8 mouse cellular contexts compared by ENCODE assay signal in the genomic region with DNA sequence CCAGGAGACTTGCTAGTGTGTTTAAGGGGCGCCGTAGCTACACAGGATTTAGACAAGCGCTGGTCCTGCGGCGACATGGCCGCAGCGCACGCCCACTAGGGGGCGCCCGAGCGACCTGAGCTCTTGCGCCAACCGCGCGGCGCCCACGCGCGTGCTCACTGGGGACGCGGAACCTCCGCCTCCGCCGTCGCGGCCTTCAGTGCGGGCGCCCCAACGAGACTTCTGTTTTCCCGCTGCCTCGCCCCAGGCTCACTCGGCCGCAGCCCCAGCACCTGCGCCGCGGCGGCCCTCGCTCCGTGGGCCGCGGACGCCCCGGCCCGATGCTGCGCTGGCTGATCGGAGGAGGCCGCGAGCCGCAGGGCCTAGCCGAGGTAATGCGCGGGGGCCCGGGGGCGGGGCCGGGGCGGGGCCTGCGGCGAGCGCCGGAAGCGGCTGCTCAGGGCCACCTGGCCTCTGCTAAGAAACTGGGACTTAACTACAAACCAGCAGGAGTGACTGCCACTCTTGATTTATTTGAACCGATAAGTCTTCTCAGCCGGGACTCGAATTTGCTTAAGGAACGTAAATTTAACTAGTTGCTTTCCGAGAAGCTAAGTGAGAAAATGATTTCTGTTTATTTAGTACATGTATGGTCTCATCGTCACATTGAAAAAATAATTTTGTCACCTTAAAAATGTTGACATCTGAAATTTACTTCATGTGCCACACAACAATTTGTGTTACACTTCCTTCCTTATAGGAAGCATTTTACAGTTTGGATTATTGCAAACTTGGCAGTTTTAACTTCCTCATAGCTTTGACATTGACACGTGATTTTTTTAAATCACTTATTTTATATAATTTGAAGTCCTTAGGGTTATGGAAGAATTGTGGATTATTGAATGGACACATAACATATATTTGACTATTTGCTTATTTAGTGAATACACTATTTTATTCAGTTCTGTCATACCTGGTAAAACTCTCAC. TPM values are rescaled to one million over a fixed set of nuclear protein-coding genes. Genes with fewer than 3 reads are reported as not detected.
DNase-seq lines count a peak whose midpoint lies in the region; ATAC-seq and TF ChIP-seq lines count a peak whose summit lies in the region.

Gene Wdr41, plus strand, starts transcription at position 126 of the 968 bp plus-strand sequence.

- peak within 1 kb of the TSS; percentile 65 for H3K4me2 ChIP-seq in heart, embryonic 12.5 days
- H3K4me2 ChIP-seq in kidney, postnatal 0 days (ENCODE audit: low read length), result peak within 1 kb of the TSS; percentile 50
- H3K4me2 ChIP-seq in liver, embryonic 11.5 days, result peak within 1 kb of the TSS; percentile 66
- peak within 1 kb of the TSS; percentile 40 for H3K4me2 ChIP-seq in stomach, embryonic 14.5 days (replicated peaks; ENCODE audit: low read depth, low read length)

- H3K4me3 ChIP-seq in heart, embryonic 12.5 days, result peak within 1 kb of the TSS; percentile 97
- peak within 1 kb of the TSS; percentile 76 for H3K4me3 ChIP-seq in kidney, postnatal 0 days (replicated peaks; ENCODE audit: low read depth, low read length)
- H3K4me3 ChIP-seq in liver, embryonic 11.5 days (ENCODE audit: low read depth, low read length), result peak within 1 kb of the TSS; percentile 67
- H3K4me3 ChIP-seq in stomach, embryonic 14.5 days (ENCODE audit: low read depth, low read length), result peak within 1 kb of the TSS; percentile 69

- H3K27ac ChIP-seq in heart, embryonic 12.5 days (ENCODE audit: poor library complexity, severe bottlenecking), result peak within 1 kb of the TSS; percentile 98
- peak within 1 kb of the TSS; percentile 96 for H3K27ac ChIP-seq in kidney, postnatal 0 days
- H3K27ac ChIP-seq in liver, embryonic 11.5 days (ENCODE audit: low read depth, low read length), result peak within 1 kb of the TSS; percentile 75
- H3K27ac ChIP-seq in stomach, embryonic 14.5 days (ENCODE audit: low read length), result peak within 1 kb of the TSS; percentile 98

- peaks cover 5% of the 10 kb centered on the region; the same call in 1 of the 2 replicates for H3K36me3 ChIP-seq in heart, embryonic 12.5 days
- H3K36me3 ChIP-seq in kidney, postnatal 0 days (ENCODE audit: insufficient read depth, low read length), result no peaks in the 10 kb centered on the region
- no peaks in the 10 kb centered on the region for H3K36me3 ChIP-seq in liver, embryonic 11.5 days (ENCODE audit: control insufficient read depth, insufficient read depth, low read length)
- peaks cover 8% of the 10 kb centered on the region; the same call in 1 of the 2 replicates for H3K36me3 ChIP-seq in stomach, embryonic 14.5 days (ENCODE audit: control insufficient read depth, insufficient read depth, low read length)

- WGBS in heart, embryonic 12.5 days, result 2% methylated on average over 68 of the region's 68 CpGs
- WGBS in kidney, postnatal 0 days, result under 1% methylated on average over 68 of the region's 68 CpGs
- 2% methylated on average over 68 of the region's 68 CpGs for WGBS in liver, embryonic 11.5 days
- WGBS in stomach, embryonic 14.5 days, result 2% methylated on average over 68 of the region's 68 CpGs

- ATAC-seq in erythroid progenitor cell, adult 5-6 weeks (replicated peaks; ENCODE audit: low FRiP score, poor library complexity, severe bottlenecking), result peak; percentile 92
- ATAC-seq in heart, embryonic 12.5 days (ENCODE audit: insufficient number of reproducible peaks, low FRiP score), result peak; percentile 96
- ATAC-seq in kidney, postnatal 0 days (replicated peaks; ENCODE audit: low FRiP score, low read depth), result peak; percentile 94
- peak; percentile 99 for ATAC-seq in liver, embryonic 11.5 days (replicated peaks; ENCODE audit: low FRiP score)
- ATAC-seq in stomach, embryonic 14.5 days (ENCODE audit: insufficient number of reproducible peaks, insufficient read depth, low FRiP score, low read depth), result peak; percentile 95

- peak; percentile 95 for DNase-seq in CD4-positive helper T cell, adult 2 months (ENCODE audit: low read depth, low spot score)
- peak; percentile 80 for DNase-seq in brain, embryonic 18.5 days (ENCODE audit: low read depth, low spot score)
- DNase-seq in kidney, postnatal 0 days (ENCODE audit: low spot score), result peak; percentile 92
- DNase-seq in liver, embryonic 11.5 days (ENCODE audit: low spot score), result peak; percentile 89
- peak; percentile 97 for DNase-seq in naive thymus-derived CD4-positive, alpha-beta T cell, adult 2 months (ENCODE audit: low read depth)

- peak; percentile 89 for TF ChIP-seq CTCF in kidney, postnatal 0 days (IDR thresholded peaks at IDR 0.05; ENCODE audit: low read depth)

- H3K9ac ChIP-seq in heart, embryonic 12.5 days, result peak within 1 kb of the TSS; percentile 99
- peak within 1 kb of the TSS; percentile 97 for H3K9ac ChIP-seq in kidney, postnatal 0 days (ENCODE audit: low read depth, low read length)
- peak within 1 kb of the TSS; percentile 83 for H3K9ac ChIP-seq in liver, embryonic 11.5 days (ENCODE audit: low read depth, low read length)
- H3K9ac ChIP-seq in stomach, embryonic 14.5 days (replicated peaks; ENCODE audit: low read depth, low read length), result peak within 1 kb of the TSS; percentile 90

- no peaks in the 10 kb centered on the region for H3K9me3 ChIP-seq in heart, embryonic 12.5 days (replicated peaks)
- no peaks in the 10 kb centered on the region for H3K9me3 ChIP-seq in kidney, postnatal 0 days (replicated peaks; ENCODE audit: low read length)
- no peaks in the 10 kb centered on the region for H3K9me3 ChIP-seq in liver, embryonic 11.5 days (ENCODE audit: control insufficient read depth, low read length)
- H3K9me3 ChIP-seq in stomach, embryonic 14.5 days (ENCODE audit: control insufficient read depth, low read depth, low read length), result no peaks in the 10 kb centered on the region

- peaks cover 21% of the 10 kb centered on the region for H3K4me1 ChIP-seq in heart, embryonic 12.5 days (replicated peaks)
- peaks cover 9% of the 10 kb centered on the region; the same call in 1 of the 2 replicates for H3K4me1 ChIP-seq in kidney, postnatal 0 days (replicated peaks; ENCODE audit: insufficient read depth, low read length)
- peaks cover 3% of the 10 kb centered on the region for H3K4me1 ChIP-seq in liver, embryonic 11.5 days (replicated peaks; ENCODE audit: control insufficient read depth, insufficient read depth, low read length)
- peaks cover 9% of the 10 kb centered on the region; the same call in 1 of the 2 replicates for H3K4me1 ChIP-seq in stomach, embryonic 14.5 days (ENCODE audit: control insufficient read depth, insufficient read depth, low read length)

- H3K27me3 ChIP-seq in heart, embryonic 12.5 days (replicated peaks), result 0 out of 2 replicates have a peak, but pooled peaks cover 4% of the 10 kb centered on the region
- no peaks in the 10 kb centered on the region for H3K27me3 ChIP-seq in kidney, postnatal 0 days (ENCODE audit: insufficient read depth, low read length)
- H3K27me3 ChIP-seq in liver, embryonic 11.5 days (replicated peaks; ENCODE audit: control insufficient read depth, insufficient read depth, low read length), result no peaks in the 10 kb centered on the region
- no peaks in the 10 kb centered on the region for H3K27me3 ChIP-seq in stomach, embryonic 14.5 days (ENCODE audit: control insufficient read depth, insufficient read depth, low read length)

RNA-seq across cellular contexts. Expression of gene Wdr41, which starts in this region (rescaled TPM):
- total RNA-seq in erythroid progenitor cell, adult 5-6 weeks (2015; ENCODE audit: low replicate concordance), result 5.9 and 11.2 TPM in 2 replicates
- 3.0 and 4.3 TPM in 2 replicates for total RNA-seq in erythroid progenitor cell, adult 5-6 weeks (2017; ENCODE audit: low replicate concordance)
- 21.2 and 23.8 TPM in 2 replicates for polyA plus RNA-seq in heart, embryonic 12.5 days (2016; fragmentation: Nextera tagmentation; extraction: Ambion mirVana)
- 20.3 and 20.8 TPM in 2 replicates for polyA plus RNA-seq in kidney, postnatal 0 days (2015; fragmentation: Nextera tagmentation; extraction: Ambion mirVana)
- 12.1 and 14.5 TPM in 2 replicates for polyA plus RNA-seq in liver, embryonic 11.5 days (2014; fragmentation: Nextera tagmentation; extraction: Ambion mirVana)
- polyA plus RNA-seq in stomach, embryonic 14.5 days (2014; fragmentation: Nextera tagmentation; extraction: Ambion mirVana), result 24.3 and 26.5 TPM in 2 replicates

Comparison
In these comparisons a context has a peak if more than half of its experiments do, and no peak if none do; other contexts are left out.
1. Peak in every context shown above with its lines: DNase-seq, ATAC-seq, H3K4me3 ChIP-seq and H3K27ac ChIP-seq.